Mouse (Mus musculus): ENCODE data around the gene Atp6v1b1.

GRCm38 (mm10) chr6:83738596-83738995 is 4.2 kb upstream of the Atp6v1b1 start:
- TF ChIP-seq CTCF (IDR thresholded peaks at IDR 0.05; ENCODE audit: borderline replicate concordance, insufficient read depth, low read length) (no peak), POLR2A (IDR thresholded peaks at IDR 0.05; ENCODE audit: low read depth, low read length) (no peak)
